Mouse (Mus musculus) liver, embryonic 12.5 days (tissue): ENCODE results near the gene Bhlhe40. TPM values are rescaled to one million over a fixed set of nuclear protein-coding genes. Genes with fewer than 3 reads are reported as not detected.

Experiments
- ATAC-seq: fragments of 200-750 bp; cut with Nextera tagmentation; 2 replicates; pipeline ENCODE4 v1.8.0; 2017; ENCODE audit warnings: moderate number of reproducible peaks, mild to moderate bottlenecking, moderate library complexity
- H3K27ac ChIP-seq: fragments of 300-500 bp; sonication (generic); 2 replicates; pipeline ENCODE4 v1.5.1; 2016; ENCODE audit warnings: mild to moderate bottlenecking
- H3K27me3 ChIP-seq: fragments of 300-500 bp; sonication (generic); replicated peaks from 2 replicates; pipeline ENCODE4 v1.6.1; 2016; ENCODE audit warnings: mild to moderate bottlenecking, moderate library complexity
- H3K36me3 ChIP-seq: fragments of 300-500 bp; sonication (generic); 2 replicates; pipeline ENCODE4 v1.6.1; 2016; ENCODE audit warnings: mild to moderate bottlenecking, moderate library complexity
- H3K4me1 ChIP-seq: fragments of 300-500 bp; sonication (generic); 2 replicates; pipeline ENCODE4 v1.6.1; 2016
- H3K4me2 ChIP-seq: fragments of 300-500 bp; sonication (generic); 2 replicates; pipeline ENCODE4 v1.6.1; 2016; ENCODE audit warnings: mild to moderate bottlenecking, moderate library complexity
- H3K4me3 ChIP-seq: fragments of 300-500 bp; sonication (generic); 2 replicates; pipeline ENCODE4 v1.5.1; 2016; ENCODE audit warnings: mild to moderate bottlenecking, moderate library complexity
- H3K9ac ChIP-seq: fragments of 300-500 bp; sonication (generic); 2 replicates; pipeline ENCODE4 v1.6.1; 2016; ENCODE audit warnings: mild to moderate bottlenecking, moderate library complexity
- H3K9me3 ChIP-seq: fragments of 300-500 bp; sonication (generic); replicated peaks from 2 replicates; pipeline ENCODE4 v1.6.1; 2016; ENCODE audit warnings: mild to moderate bottlenecking, moderate library complexity
- WGBS: fragments of 180-500 bp; shearing (Covaris S2); methylation state at CpG from one replicate; pipeline ENCODE4 v1.1.7; 2016; ENCODE audit not compliant: insufficient replicate concordance; 5-methylcytosine and 5-hydroxymethylcytosine counted together
- polyA plus RNA-seq: library from polyadenylated mRNA; unstranded; fragments of >200 nt; fragmentation: Nextera tagmentation; extraction: Ambion mirVana; gene quantifications from 2 replicates; pipeline ENCODE4 v1.2.1, GENCODE M21; 2016

The Bhlhe40 gene
- polyA plus RNA-seq, 1 experiment from 2014 or later, result 4.0 TPM

DNA sequence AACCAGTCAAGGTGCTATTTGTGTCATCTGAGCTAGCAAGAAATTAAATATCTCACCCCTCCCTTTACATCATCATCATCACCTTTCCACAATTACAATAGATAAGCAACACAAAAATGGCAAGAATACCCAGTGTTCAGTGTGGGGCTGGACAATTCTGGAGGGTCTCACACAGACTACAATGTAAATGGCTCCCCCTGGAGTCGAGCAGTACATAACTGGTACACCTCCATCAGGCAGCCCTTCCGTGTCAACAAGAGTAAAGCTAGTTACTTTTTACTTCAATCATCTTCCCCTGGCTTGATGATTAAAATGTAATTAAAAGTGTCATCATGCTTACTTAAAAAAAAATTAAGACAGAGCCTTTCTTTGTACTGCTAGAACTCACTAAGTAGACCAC is 4.6 kb upstream of the Bhlhe40 start:
- no peak for ATAC-seq
- Histone ChIP-seq H3K36me3 (no peaks in the 10 kb centered on the region), H3K4me1 (peaks cover 16% of the 10 kb centered on the region; the same call in 1 of the 2 replicates), H3K9ac (no peak overlapping the region), H3K4me3 (no peak overlapping the region), H3K27ac (no peak overlapping the region), H3K4me2 (no peak overlapping the region), H3K27me3 (peaks cover 47% of the 10 kb centered on the region), H3K9me3 (no peaks in the 10 kb centered on the region)
- 33% methylated on average over 2 of the region's 2 CpGs for WGBS

DNA sequence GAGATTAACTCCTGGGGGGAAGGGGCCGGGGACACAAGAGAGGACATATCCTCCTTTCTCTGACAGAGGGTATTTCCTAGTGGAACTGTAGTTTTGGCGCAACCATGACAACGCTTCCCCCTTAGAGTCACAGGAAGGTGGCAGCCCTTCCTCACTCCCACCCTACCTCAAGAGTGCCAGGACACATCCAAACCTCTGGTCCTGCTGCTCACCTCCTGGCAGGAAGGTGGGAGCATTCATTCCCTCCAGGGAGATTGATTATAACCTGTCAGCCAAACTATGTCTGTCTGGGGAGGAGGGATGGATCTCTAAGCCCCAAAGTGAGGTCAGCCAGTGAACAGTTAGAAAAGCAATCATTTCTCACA is 2.4 kb upstream of the Bhlhe40 start:
- H3K4me3 ChIP-seq, result peak overlapping the region; percentile 55; the same call in 1 of the 2 replicates

DNA sequence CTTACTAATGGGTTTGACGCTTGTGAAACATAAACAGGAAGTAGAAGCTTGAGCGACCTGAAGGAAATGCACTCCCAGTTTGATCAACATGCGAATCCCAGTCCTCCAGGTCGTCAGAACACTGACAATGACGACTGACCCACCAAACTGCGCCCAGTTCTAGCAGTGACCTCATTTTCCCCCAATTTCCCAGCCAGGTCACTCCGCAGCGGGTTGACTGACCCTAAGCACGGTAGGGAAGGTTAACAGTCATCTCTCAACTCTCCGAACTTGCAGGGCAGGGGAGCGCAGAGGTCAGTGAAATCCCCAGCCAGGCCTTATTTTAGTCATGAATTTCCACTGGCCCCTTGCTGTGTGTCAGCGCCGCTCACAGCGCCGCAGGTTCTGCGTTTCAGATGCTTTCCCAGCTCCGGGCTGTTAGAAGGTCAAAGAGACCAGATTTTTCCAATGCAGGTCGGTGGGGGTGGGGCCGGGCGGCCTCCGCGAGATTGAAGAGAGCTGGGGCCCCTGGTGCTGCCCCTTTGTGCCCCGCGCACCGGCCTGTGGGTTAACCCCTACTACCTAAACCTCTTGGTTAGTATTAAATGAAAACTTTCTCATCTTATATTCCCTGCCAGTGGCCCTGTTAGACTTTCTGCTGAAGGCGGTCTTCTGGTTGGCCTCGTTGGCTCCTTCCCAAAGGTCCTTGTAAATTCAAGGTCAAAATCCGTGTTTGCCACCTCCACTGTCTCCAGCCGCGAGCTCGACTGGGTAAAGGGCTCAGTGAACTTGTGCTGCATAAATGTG is 1.8 kb upstream of the Bhlhe40 start:
- Histone ChIP-seq H3K4me3 (peak overlapping the region; percentile 55), H3K9ac (peak overlapping the region; percentile 53; the same call in 1 of the 2 replicates), H3K27ac (peak overlapping the region; percentile 82), H3K4me1 (peaks cover 16% of the 10 kb centered on the region; the same call in 1 of the 2 replicates), H3K27me3 (peaks cover 74% of the 10 kb centered on the region), H3K4me2 (peak overlapping the region; percentile 73), H3K9me3 (no peaks in the 10 kb centered on the region), H3K36me3 (no peaks in the 10 kb centered on the region)
- 1% methylated on average over 31 of the region's 31 CpGs for WGBS
- ATAC-seq, result no peak

More for the DNA sequence above, 2.4 kb upstream of the Bhlhe40 start:
- Histone ChIP-seq H3K27me3 (peaks cover 68% of the 10 kb centered on the region), H3K9me3 (no peaks in the 10 kb centered on the region), H3K4me1 (peaks cover 16% of the 10 kb centered on the region; the same call in 1 of the 2 replicates), H3K4me2 (peak overlapping the region; percentile 73), H3K36me3 (no peaks in the 10 kb centered on the region), H3K27ac (peak overlapping the region; percentile 82), H3K9ac (no peak overlapping the region)
- WGBS, result 31% methylated on average over 3 of the region's 3 CpGs
- no peak for ATAC-seq

DNA sequence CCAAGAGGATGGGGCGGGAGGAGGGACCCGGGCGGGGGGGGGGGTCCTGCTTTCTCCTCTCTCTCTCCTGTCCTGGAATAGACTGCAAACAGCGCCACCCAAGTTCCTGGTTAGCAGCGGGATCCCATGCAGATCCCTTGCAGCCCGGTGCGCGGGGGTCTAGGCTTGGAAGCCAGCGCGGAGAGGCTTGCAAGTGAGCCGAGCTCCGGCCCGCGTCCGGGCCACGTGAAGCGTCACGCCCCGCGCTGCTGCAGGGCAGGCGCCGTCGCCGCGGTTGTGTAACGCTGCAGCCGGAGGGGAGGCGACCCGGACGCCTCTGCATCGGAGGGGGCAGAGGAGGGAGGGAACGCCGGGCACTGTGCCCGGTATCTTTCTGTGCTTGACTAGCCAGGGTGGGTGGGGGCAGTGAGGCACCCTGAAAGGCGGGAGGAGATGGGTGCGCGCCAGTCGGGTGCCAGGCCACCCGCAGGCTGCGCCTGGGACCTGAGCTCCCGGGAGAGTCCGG is 1.2 kb upstream of the Bhlhe40 start:
- Histone ChIP-seq H3K9ac (peak overlapping the region; percentile 53; the same call in 1 of the 2 replicates), H3K4me2 (peak overlapping the region; percentile 73), H3K27ac (peak overlapping the region; percentile 82), H3K36me3 (no peaks in the 10 kb centered on the region), H3K4me1 (peaks cover 16% of the 10 kb centered on the region; the same call in 1 of the 2 replicates), H3K27me3 (peaks cover 74% of the 10 kb centered on the region), H3K9me3 (no peaks in the 10 kb centered on the region), H3K4me3 (peak overlapping the region; percentile 55)
- under 1% methylated on average over 34 of the region's 42 CpGs for WGBS
- peak; percentile 62 for ATAC-seq

- H3K4me3 ChIP-seq, result peak overlapping the region; percentile 55
- ATAC-seq, result peak; percentile 70
- H3K27me3 ChIP-seq, result peaks cover 74% of the 10 kb centered on the region
- peak overlapping the region; percentile 82 for H3K27ac ChIP-seq
- peak overlapping the region; percentile 73 for H3K4me2 ChIP-seq
- H3K36me3 ChIP-seq, result peaks cover 4% of the 10 kb centered on the region; the same call in 1 of the 2 replicates
- 0% methylated on average over 30 of the region's 35 CpGs for WGBS
- H3K9ac ChIP-seq, result peak overlapping the region; percentile 58
- H3K9me3 ChIP-seq, result no peaks in the 10 kb centered on the region
- H3K4me1 ChIP-seq, result peaks cover 16% of the 10 kb centered on the region; the same call in 1 of the 2 replicates
These were observed 663 bp upstream of the Bhlhe40 start for GRCm38 (mm10) chr6:108659726-108660205.

DNA sequence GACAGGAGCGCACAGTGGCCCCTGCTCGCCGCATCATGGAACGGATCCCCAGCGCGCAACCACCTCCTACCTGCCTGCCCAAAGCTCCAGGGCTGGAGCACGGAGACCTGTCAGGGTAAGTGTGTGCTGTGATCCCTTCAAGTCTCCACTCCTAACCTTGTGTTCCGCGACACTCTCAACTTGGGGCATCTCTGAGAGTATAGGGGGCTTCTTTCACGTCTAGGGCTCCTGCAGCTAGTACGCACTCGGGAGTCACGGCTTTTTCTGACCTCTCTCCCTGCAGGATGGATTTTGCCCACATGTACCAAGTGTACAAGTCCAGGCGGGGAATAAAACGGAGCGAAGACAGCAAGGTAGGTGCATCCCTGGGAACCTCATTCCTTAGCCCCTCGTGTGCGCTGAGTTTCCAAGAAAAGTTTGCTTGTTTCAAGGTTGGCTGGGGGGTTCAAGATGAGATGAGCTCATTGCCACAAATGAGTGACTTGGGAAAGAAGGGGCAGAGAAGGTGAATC is 505 bp downstream of the Bhlhe40 start:
- Histone ChIP-seq H3K4me2 (peak overlapping the region; percentile 73), H3K4me1 (peaks cover 16% of the 10 kb centered on the region; the same call in 1 of the 2 replicates)
- ATAC-seq, result peak; percentile 24

DNA sequence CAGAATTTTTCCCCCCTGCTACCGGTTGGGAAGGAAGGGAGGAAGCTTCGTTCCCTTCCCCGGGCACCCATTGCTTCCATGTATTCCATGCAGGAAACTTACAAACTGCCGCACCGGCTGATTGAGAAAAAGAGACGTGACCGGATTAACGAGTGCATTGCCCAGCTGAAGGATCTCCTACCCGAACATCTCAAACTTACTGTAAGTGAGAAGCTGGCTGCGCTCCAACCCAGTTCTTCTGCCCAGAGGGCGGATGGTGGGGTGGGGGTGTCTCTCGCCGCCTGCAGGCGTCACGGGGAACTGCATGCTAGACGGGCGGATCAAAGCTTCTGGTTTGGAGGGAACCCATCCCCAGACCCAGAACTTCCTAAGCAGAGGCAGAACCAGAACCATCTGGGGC is 983 bp downstream of the Bhlhe40 start:
- 1% methylated on average over 17 of the region's 17 CpGs for WGBS
- Histone ChIP-seq H3K36me3 (peaks cover 14% of the 10 kb centered on the region), H3K4me3 (peak overlapping the region; percentile 55), H3K27me3 (peaks cover 68% of the 10 kb centered on the region), H3K27ac (peak overlapping the region; percentile 82; the same call in 1 of the 2 replicates), H3K9me3 (no peaks in the 10 kb centered on the region), H3K4me2 (peak overlapping the region; percentile 73), H3K4me1 (peaks cover 16% of the 10 kb centered on the region; the same call in 1 of the 2 replicates), H3K9ac (peak overlapping the region; percentile 42; the same call in 1 of the 2 replicates)
- no peak for ATAC-seq

More for the DNA sequence above, 505 bp downstream of the Bhlhe40 start:
- peak overlapping the region; percentile 42 for H3K9ac ChIP-seq
- peak overlapping the region; percentile 55 for H3K4me3 ChIP-seq
- H3K27ac ChIP-seq, result peak overlapping the region; percentile 82
- peaks cover 14% of the 10 kb centered on the region for H3K36me3 ChIP-seq
- peaks cover 69% of the 10 kb centered on the region for H3K27me3 ChIP-seq
- H3K9me3 ChIP-seq, result no peaks in the 10 kb centered on the region
- under 1% methylated on average over 18 of the region's 18 CpGs for WGBS

DNA sequence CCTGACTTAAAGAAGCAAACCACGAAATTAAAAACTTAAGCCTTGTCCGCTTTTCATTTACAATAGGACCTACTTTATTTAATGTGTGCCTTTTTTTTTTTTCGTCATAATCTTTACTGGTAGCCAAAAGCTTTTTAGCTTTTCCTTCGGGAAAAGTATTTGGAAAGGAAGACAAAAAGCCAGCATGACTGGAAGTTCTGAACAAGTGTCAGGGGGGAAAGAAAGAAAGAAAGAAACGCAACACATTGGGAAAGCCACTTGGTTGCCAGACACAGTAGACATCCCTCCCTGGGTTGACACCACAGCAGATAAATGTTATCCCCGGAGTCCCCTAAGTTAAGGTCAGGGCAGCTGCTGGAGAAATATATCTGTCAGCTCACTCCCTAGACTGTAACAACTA is 1.5 kb downstream of the Bhlhe40 start:
- Histone ChIP-seq H3K4me2 (peak overlapping the region; percentile 73), H3K9me3 (no peaks in the 10 kb centered on the region), H3K27me3 (peaks cover 67% of the 10 kb centered on the region), H3K9ac (no peak overlapping the region), H3K4me1 (peaks cover 16% of the 10 kb centered on the region; the same call in 1 of the 2 replicates), H3K36me3 (peaks cover 14% of the 10 kb centered on the region), H3K4me3 (peak overlapping the region; percentile 55), H3K27ac (no peak overlapping the region)
- WGBS, result 37% methylated on average over 6 of the region's 6 CpGs
- no peak for ATAC-seq

- Histone ChIP-seq H3K9me3 (no peaks in the 10 kb centered on the region), H3K4me2 (peak overlapping the region; percentile 73), H3K36me3 (peaks cover 14% of the 10 kb centered on the region), H3K27ac (no peak overlapping the region), H3K9ac (no peak overlapping the region), H3K4me3 (no peak overlapping the region), H3K4me1 (peaks cover 16% of the 10 kb centered on the region; the same call in 1 of the 2 replicates), H3K27me3 (peaks cover 61% of the 10 kb centered on the region)
- 59% methylated on average over 15 of the region's 15 CpGs for WGBS
- no peak for ATAC-seq
These were observed 2.1 kb downstream of the Bhlhe40 start for GRCm38 (mm10) chr6:108662314-108663240.

DNA sequence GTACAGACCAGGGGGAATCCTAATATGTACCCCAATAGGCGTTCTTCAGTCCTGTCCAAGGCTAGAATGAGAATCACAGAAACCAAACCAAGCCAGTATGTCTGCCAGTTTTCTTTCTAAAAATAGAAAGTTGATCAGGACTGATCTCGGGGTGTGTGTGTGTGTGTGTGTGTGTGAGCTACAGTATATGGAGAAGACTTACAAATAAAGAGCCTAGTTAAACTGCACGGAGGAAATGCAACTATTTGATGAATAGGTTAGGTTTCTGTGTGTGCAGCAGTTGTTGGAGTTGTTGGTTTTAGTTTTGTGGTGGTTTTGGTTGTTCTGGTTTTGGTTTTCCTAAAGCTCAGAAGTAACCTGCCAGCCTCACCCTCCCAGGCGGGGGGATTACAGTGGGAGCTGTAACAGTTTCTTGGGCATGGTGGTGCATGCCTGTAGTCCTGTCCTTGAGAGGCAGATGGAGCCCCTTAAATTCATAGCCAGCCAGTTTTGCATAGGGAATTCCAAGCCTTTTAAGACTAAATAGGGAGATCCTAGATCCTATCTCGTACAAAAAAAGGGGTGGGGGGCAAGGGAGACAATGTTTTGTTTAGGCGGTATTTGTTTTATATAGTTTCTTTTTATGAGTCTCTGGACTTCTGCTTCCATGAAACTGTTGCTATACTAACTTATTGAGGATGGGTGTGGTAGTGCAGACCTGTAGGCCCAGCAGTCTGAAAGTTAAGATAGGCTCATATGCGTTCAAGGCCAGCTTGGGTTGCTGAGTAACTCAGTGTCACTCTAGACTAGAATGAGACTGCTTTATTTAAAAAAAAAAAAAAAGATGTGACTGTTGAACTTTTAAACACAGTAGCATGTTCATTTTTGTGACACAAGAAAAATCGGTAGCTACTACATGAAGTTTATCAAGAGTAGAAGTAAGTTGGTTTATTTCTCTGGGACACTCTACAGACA is 3.1 kb downstream of the Bhlhe40 start:
- ATAC-seq, result no peak
- peaks cover 24% of the 10 kb centered on the region for H3K4me1 ChIP-seq
- H3K27me3 ChIP-seq, result peaks cover 61% of the 10 kb centered on the region
- 60% methylated on average over 8 of the region's 8 CpGs for WGBS
- peaks cover 14% of the 10 kb centered on the region for H3K36me3 ChIP-seq
- H3K4me2 ChIP-seq, result peak overlapping the region; percentile 0; the same call in 1 of the 2 replicates
- no peak overlapping the region for H3K27ac ChIP-seq
- no peak overlapping the region for H3K4me3 ChIP-seq
- H3K9me3 ChIP-seq, result no peaks in the 10 kb centered on the region
- no peak overlapping the region for H3K9ac ChIP-seq
